Mouse (Mus musculus) retina, embryonic 14.5 days (tissue): ENCODE data around the gene Uhrf1bp1l.

Experiments used
- DNase-seq: peaks from one replicate; pipeline ENCODE4 v3.0.0-alpha.2; 2015; ENCODE audit warnings: low spot score

The Uhrf1bp1l gene

DNA sequence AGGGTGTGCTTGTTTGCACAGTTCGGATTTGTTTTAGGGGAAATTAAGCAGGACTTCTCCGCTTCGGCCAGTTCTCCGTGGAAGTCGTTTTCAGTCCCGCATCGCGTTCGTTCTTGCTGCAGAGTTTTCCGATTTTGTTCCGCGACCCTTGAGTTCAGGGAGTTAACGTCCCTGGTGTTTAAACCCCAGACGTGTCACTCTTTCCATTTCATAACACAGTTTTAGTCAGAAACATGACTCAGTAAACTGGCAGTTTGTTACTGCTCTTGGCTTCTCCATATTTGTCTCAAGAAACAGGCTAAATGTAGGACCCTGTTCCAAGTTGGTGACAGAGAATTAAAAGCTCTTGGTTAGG lies 852 bp downstream of the Uhrf1bp1l start:
- no peak for DNase-seq

DNA sequence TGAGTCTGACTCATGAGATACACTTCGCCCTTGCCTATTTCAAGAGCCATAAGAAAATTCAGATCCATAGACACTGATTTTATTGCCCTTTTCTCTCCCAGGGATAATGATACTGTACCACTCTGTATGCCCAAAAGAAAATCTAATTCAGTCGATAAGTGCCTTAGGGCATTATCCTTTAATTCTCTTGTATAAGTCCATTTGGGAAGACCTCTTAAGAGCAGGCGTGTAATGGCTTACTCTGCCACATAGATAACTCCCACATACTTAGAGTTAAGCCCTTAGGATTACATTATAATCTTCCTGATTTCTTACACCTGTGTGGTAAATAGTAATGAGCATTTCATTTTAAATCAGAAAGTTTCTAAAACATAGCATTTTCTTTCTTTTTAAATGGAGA lies 1.8 kb downstream of the Uhrf1bp1l start:
- DNase-seq, result peak; percentile 13

DNA sequence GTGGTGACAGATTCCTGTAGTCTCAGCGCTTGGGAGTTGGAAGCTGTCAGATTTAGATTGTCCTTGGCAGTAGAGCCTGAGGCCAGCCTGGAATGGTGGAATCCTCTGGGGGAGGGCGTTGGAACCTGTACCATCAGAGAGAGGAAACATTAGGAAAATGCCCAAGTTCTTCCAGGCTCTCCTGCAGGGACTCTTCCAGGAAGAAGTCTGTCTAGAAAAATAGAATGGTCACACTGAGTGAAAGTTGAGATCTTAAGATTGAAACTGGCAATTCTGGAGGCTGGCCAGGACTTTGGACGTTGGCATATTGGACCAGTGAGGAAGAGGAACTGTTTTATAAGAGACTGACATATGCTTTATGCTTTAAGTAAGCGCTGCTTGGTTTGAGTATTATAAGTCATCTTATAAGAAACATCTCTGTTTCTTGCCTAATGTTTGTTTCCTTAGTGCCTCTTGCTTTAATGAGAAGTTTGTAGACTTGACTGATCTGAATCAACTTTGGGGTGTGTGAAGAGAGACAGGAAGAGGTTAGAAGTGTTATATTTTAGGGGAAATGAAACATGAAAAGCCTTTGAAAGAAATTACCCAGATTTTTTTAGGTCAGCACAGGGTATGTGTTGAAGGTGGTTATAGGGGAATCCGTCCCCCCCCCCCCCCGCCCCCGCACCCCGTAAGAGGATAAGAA lies 2.6 kb downstream of the Uhrf1bp1l start:
- DNase-seq, result no peak

DNA sequence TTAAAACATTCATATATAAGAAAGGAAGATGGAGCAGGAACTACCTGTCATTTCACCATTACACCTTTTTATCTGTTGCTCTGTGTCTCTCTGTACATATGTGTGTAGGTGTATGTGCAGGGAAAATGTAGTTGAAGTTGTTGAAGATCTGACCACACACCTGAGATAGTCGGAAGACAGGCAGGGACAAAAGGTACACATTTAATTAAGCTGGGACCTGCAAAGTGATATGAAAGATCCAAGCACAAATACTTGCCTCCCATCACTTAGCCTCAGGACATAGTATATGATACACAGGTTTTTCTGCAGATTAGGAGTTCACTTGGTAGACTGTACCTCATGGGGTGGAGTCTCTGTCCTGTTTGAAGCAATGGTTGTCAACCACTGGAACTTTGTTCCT lies 3.1 kb downstream of the Uhrf1bp1l start:
- DNase-seq, result no peak

DNA sequence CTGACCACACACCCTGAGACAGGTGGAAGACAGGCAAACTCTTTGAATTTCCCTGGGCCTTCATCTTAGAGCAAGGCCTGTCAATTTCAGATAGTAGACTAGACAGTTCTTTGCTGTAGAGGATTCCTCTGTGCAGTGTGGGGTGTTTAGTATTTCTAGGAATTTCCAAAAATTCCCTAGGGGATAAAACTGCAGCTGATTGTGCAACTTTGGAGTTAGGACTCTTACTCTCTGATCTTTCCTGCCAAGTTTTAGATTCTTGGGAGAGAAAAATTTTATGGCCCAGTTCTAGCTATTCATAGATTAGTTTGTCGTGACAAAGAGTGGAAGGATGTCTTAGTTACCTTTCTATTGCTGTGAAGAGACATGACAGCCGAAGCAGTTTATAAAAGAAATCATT lies 3.8 kb downstream of the Uhrf1bp1l start:
- no peak for DNase-seq

DNA sequence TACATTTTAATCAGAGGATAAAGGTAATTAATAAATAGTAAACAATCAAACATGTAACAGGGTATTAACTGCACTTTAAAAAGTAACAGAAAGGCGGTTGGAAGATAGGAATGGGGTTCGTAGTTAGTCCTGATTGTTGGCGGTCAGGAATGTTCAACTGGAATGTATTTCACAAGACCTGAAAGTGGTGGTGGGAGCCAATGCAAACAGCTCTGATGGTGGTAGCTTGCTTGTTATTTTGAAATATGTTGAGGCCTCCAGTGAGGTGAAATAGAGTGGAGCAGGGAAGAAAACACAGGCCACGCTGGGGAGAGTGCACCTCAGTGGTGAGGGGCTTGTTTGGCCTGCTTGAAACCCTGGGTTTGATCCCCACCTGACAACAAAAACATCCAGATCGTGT lies 6.3 kb downstream of the Uhrf1bp1l start:
- no peak for DNase-seq

DNA sequence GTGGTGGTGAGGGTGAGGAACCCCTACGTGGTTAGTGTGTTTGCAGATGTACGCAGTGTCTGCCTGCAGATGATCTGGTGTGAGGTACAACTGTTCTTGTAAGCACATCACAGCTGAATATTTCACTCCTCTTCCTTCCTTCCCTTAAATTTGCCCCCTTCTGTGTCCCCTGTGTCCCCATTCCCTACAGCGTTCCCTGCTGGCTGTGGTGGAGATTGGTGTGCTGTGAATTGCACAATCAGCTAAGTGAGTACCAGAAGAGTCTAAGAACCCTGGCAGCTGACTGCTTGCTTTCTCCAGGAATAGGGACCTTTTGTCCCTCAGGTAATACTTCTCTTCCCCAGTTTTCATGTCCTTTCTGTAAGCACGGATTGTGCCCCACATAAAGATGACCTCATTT lies 10.4 kb downstream of the Uhrf1bp1l start:
- DNase-seq, result no peak

DNA sequence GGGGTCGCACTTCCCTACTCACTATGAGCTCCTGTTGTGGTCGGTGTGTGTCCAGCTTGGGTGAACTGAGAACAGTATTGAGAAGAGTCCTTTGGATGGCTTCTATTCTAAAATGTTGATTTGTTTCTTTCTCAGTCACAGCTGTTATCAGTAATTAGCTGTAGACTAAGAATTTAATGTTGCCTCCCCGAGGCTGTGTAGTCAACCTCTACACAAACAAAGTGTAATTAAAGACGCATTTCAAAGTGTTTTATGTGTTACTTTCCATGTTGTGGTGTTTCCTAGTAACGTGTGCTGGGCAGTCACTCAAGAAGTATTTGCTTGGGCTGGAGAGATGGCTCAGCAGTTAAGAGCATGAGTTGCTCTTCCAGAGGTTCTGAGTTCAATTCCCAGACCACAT lies 16.0 kb downstream of the Uhrf1bp1l start:
- no peak for DNase-seq

DNA sequence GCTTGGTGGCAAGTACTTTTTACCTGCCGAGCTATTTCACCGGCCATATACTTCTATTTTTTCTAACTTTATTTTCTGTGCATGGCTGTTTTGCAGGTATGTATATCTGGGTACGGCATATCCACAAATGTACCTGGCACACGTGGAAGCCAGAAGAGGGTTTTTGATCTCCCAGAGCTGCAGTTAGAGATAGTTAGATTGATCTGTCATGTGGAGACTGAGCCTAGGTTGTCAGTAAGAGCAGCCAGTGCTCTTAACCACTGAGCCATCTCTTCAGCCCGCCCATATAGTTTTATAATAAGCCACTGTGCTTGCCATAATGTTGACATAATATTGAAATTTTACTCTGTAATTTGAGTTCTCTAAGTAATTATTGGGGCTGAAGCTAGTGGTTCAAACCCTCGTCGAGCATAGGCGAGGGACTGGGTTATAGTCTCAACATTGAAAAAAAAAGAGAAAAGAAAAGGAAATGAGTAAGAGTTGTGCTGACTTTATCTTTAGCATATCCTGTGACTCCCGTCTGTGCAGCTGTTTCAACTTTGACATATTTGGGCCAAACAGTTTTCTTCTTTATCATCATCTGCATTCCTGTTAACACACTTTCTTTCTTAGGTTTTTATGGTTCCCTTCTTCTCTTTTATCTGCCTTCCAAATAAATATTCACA lies 19.8 kb downstream of the Uhrf1bp1l start:
- no peak for DNase-seq

DNA sequence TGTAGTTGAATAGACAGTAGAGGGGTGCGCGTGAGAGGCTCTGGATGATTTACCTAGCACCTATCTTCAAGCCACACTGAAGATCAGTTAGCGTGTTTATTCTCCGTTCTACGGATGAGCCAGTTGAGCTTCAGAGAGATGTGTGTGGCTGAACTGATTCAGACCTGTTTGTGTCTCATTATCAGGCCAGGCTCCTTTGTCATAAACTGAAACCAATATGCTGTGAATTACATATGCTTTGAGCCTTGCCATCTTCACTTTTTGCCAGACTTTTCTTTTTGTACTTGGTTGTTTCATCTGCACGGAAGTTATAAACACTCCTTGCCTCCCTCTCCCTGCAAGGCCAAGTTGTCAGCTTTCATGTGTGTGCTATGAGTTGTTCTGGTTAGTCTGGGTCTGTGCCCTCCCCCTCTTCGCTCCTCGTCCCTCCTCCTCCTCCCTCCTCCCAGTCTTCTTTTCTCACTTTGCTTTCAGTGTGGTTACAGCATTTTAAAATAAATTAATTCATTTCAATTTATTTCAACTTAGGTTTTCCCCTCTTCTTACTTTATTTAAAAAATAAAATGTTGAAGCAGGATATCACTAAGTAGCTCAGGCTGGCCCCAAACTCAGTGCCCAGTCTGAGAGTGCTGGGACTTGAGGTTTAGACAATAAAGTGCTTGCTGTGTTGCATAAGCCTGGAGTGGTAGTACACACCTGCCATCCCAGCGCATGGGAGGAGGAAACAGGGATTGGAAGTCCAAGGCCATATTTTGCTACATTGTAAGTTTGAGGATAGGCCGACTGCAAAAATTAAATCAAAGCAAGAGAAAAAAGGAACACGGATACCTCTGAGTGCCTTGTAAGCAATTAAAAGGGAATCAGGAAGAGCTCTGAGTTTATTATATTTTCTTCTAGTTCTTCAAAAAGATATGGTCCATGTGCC lies 21.3 kb downstream of the Uhrf1bp1l start:
- DNase-seq, result no peak

DNA sequence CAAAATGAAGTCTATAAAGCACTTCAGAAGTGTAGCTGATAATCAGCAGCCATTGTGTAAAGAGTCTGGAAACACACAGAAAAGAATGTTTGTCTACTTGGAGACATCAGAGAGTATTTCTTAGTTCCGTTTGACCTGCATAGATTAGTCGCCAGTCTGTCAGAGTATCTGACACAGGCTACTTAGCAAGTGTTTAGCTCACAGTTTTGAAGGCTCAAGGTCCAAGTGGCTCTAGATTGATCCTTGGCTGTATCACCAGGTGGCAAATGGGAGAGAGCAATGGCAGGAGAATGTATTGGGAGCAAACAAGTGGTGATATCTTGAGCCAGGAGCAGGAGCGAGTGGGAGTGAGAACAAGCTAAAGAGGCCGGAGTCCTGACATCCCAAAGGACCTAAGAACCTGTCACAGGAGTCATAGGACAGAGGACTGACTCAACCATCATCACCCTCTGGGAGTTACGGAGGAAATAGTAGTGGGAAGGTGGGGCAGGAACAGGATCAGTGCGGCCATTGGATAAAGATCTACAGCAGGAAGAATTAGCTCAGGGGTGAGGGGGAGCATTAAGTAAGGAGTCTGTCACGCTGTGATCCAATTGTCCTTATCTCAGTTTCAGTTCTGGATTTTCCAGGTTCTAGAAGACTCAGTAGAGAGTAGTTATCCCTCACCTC lies 23.7 kb downstream of the Uhrf1bp1l start:
- DNase-seq, result no peak

DNA sequence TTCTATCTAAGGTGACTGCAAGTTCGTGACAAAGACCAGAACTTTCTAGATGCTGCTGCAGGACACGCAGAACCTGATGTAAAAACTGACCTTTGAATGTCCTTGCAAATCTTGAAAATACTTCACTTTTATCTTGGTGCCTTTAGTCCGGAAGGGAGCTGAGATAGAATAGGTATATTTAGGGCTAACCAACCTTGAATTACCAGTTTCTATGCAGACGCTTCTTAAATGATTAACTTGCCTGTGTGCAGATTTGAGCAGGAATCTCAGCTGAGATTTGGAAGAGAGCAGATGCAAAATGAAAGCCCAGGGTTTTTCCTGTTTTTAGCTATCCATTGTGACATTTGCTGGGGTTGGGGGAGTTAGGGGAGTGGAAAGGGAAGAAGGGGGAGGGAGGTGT lies 24.3 kb downstream of the Uhrf1bp1l start:
- DNase-seq, result no peak

DNA sequence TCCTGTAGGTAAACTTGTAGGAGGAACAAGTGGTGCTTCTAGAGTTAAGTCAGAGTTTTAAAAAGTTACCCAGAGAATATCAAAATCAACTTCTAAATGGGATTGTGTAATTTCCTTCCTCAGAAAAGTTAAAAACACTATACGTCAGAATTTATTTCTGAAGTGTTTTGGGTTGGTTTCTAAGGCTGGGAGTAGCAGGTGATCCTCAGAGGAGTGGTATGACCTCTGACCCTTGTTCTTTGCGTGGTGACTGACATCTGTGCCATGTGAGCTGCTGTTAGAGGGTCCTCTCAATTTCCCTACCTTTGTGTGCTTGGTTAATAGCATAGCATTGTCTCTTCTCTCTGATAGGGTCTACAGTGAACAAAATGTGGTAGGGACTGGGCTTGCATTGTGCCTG lies 27.1 kb downstream of the Uhrf1bp1l start:
- DNase-seq, result no peak

DNA sequence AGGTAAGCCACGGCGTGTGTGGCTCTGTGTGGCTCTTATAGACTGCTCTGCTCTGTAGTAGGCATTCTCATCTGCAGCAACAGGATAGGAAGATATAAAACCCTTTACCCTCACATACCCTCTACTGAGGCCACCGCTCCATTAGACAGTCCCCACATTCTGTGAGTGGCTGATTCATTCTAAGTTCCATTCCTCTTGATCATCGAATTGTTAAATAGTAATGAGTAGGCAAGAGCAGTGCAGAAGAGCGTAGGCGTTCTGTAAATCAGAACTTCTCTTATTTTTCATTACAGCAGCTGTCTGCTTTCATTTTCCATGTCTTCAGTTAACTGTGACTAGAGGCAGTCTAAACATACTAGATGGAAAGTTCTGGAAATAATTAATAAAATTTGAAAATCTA lies 31.2 kb downstream of the Uhrf1bp1l start:
- DNase-seq, result no peak

DNA sequence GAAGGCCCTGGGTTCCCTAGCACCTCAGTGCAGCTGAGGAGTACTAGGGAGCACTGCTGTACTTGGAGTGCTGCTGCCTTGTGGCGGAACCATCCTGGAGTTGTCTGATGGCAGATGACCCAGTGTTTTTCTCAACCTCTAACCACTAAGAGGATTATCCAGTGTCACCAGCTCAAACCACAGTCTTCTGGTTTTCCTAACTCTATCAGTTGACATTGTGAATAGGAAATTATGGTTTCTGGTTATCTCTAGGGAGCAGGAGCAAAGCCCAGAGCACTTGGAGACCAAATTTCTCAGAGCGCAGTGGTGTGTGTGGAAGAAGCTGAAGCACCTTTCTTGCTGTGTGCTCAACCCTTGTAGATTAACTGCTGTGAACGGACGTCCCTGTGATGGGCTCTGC lies 47.1 kb downstream of the Uhrf1bp1l start:
- DNase-seq, result no peak

DNA sequence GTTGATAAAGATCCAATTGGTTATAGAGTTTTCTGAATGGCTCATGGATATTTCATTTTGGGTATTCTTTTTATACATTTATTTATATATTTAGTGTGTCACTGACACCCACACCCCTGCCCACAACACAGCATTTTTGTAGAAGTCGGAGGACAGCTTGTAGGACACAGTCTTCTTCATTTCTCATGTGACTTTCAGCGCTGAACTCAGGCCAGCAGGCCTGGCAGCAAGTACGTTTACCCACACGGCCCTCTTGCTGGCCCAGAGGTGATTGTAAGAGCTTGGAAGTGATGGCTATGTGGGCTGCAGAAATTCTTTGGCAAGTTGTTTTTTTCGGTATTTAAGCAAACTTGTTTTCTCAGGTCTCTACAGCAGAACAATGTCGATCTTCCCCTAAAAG lies 49.3 kb downstream of the Uhrf1bp1l start:
- DNase-seq, result no peak

DNA sequence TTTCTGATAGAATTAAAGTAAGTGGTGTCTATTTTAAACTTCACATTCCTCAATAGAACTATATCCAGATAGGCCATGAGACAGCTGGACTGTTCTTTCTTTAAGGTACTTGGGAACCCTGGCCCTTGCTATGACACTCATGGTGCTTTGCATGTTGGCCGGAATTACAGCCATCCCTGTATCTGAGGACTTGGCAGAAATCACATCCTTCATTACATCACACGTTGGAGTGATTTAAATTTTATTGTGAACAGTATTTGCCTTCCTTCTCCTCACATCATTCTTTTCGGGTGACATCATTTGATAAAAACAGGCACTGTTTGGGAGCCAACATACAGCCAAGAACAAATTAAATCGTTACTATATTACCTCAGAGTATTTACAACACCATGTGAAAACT lies 74.4 kb downstream of the Uhrf1bp1l start:
- DNase-seq, result no peak

DNA sequence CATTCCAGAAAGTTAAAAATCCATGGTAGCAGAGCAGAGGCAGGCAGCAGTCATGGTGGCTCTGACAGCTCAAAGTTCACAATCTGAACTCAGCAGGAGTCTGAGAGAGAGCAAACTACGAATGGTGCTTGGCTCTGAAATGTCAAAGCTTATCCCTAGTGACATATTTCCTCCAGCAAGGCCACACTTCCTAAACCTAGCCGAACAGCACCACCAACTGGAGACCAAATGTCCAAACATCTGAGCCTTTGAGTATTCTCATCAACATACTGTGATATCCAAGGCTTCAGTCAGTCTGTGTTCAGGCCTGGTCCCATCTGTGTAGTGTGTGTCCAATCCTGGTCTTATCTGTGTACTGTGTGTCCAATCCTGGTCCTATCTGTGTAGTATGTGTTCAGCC lies 79.1 kb downstream of the Uhrf1bp1l start:
- DNase-seq, result peak; percentile 51

DNA sequence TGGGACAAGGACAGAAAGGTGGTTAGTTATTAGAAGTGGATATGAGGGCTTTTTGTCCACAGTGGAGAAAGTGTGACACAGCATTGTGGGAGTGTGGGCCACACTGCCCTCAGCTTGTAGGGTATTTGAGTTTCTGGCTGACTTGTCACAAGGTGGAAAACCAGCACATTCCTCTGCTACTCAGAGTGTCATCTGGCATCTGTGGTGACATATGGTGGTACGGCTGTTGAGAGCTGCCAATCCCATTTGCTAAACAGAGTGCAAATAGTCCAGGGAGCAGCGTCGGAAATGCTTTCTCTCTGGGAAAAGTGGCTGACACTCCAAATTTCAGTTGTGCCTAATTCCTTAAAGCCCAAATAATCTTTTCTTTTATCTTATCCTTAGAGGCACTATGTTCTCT lies 82.1 kb downstream of the Uhrf1bp1l start:
- DNase-seq, result peak; percentile 33

DNA sequence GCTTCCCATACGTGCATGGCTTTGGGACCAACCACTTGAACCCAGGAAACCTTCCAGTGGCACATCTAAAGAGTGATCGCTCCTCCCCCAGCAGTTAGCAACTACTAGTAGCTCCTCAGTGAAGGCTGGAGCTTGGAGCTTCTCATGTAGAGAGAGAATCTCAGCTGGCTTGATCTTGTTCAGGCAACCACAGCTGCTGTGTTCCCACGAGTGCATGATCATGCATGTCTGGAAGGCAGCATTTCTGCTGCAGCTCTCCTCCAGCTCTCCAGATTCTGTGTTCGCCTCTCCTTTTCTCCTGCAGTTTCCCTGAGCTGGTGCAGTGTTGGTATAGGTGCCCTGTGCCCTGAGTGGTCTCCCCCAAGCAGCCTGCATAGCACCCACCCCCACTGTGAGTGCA lies 87.5 kb downstream of the Uhrf1bp1l start:
- DNase-seq, result no peak

DNA sequence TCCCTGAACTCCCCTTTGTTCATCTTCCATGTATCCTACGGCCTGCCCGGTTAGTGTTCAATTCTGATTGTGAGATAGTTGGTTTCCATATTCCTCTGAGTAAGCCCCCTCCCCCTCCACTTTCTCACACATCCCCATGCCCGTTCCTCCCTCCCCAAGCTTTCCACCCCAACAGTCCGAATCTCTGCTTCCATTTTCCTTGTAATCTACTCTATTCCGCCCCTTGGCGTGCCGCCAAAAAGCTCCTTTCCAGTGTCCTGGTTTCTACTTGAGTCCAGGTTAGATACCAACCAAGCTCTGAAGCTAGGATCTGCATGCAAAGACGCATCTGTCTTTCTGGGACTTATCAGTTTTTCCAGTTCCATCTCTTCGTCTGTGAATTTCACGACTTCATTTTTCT lies 88.4 kb downstream of the Uhrf1bp1l start:
- no peak for DNase-seq

DNA sequence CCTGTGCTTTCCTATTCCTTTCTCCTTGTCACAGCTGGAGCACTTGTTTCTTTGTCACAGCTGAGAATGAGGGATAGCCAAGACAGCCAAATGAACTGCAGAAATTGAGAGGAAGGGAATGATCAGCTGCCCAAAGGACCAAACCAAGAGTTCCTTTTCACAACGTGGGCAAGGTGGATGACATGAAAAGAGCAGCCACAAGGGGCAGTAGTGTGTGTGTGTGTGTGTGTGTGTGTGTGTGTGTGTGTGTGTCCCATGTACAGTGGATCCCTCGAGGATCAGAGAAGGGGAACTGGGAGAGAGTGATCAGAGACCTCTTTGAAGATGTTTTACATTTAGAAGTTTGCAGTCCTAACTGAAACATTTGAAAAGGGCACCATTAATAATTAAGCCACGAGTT lies 92.7 kb downstream of the Uhrf1bp1l start:
- no peak for DNase-seq

DNA sequence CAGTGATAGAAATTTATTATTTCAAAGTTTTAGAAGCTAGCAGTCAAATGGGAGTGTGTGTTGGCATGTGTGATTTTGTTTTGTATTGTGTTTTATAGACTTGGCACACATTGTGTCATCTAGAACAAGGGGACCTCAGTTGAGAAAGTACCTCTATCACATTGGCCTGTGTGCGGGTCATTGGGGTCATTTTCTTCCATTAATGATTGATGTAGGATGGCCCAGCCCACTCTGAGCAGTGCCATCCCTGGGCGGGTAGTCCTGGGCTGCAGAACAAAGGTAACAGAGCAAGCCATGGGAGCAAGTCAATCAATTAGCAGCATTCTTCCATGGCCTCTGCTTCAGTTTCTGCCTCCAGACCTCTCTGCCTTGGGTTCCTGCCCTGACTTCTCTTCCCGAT lies 94.0 kb downstream of the Uhrf1bp1l start:
- DNase-seq, result no peak
